In the genomic region with DNA sequence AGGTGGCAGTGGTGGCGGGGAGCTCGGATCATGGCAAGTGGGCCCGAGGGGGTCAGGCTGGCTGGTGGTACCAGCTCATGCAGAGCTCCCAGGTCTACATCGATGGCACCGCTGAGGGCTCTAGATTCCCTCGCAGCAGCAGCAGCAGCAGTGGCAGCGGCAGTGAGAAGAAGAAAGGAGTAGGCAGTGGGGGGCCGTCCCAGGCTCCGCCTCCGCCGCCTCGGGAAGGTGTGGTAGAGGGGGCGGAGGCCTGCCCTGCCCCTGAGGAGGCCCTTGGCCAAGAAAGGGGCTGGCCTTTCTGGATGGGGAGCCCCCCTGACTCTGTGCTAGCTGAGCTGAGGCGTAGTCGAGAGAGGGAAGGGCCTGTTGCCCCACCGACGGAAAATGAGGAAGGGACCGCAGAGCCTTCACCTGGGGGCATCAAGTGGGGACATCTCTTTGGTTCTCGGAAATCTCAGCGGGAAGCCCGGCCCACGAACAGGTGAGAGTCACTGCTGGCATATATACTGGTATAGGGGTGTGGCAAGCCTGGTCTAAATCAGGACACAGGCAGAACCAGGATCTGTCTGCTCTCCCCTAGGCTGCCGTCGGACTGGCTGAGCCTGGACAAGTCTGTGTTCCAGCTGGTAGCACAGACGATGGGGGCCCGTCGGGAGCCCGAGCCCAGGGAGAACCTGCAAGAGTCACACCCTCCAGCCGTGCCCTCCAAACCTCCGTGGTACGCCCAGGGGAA, we compare ENCODE assay signal across 12 mouse cellular contexts. TPM values are rescaled to one million over a fixed set of nuclear protein-coding genes. Genes with fewer than 3 reads are reported as not detected.
DNase-seq lines count a peak whose midpoint lies in the region; ATAC-seq lines count a peak whose summit lies in the region.
"Had no signal": no experiment of that assay in that cellular context is flagged by ENCODE, and none has a peak within 500 bp of the region (broad histone marks: within the 10 kb centered on the region; RNA-seq: fewer than 3 reads in every experiment).

No protein-coding gene starts in this region.

- ATAC-seq in hindbrain, embryonic 12.5 days (ENCODE audit: low FRiP score), result no peak
- no peak for ATAC-seq in hindbrain, embryonic 14.5 days (ENCODE audit: low FRiP score)
- ATAC-seq in hindbrain, embryonic 13.5 days (ENCODE audit: low FRiP score), result no peak
- ATAC-seq in neural tube, embryonic 13.5 days (ENCODE audit: low read depth), result no peak
- ATAC-seq: Patski had no signal

- no peak overlapping the region for H3K4me3 ChIP-seq in hindbrain, embryonic 12.5 days
- no peak overlapping the region for H3K4me3 ChIP-seq in hindbrain, embryonic 14.5 days (replicated peaks; ENCODE audit: low read length)
- H3K4me3 ChIP-seq in embryonic facial prominence, embryonic 10.5 days, result peak overlapping the region; percentile 45
- H3K4me3 ChIP-seq in hindbrain, embryonic 13.5 days, result no peak overlapping the region
- H3K4me3 ChIP-seq in neural tube, embryonic 13.5 days, result no peak overlapping the region

- H3K4me2 ChIP-seq in hindbrain, embryonic 12.5 days (replicated peaks), result no peak overlapping the region; the same call in 1 of the 2 replicates
- no peak overlapping the region for H3K4me2 ChIP-seq in hindbrain, embryonic 14.5 days (replicated peaks)
- H3K4me2 ChIP-seq in hindbrain, embryonic 13.5 days, result no peak overlapping the region
- no peak overlapping the region for H3K4me2 ChIP-seq in neural tube, embryonic 13.5 days

- no peak overlapping the region for H3K27ac ChIP-seq in hindbrain, embryonic 12.5 days
- H3K27ac ChIP-seq in hindbrain, embryonic 14.5 days, result no peak overlapping the region
- H3K27ac ChIP-seq in embryonic facial prominence, embryonic 10.5 days (replicated peaks), result no peak overlapping the region; the same call in 1 of the 2 replicates
- H3K27ac ChIP-seq in hindbrain, embryonic 13.5 days, result no peak overlapping the region
- no peak overlapping the region for H3K27ac ChIP-seq in neural tube, embryonic 13.5 days (replicated peaks)

- peaks cover 80% of the 10 kb centered on the region for H3K27me3 ChIP-seq in hindbrain, embryonic 12.5 days
- H3K27me3 ChIP-seq in hindbrain, embryonic 14.5 days (ENCODE audit: control insufficient read depth, insufficient read depth, low read length), result peaks cover 29% of the 10 kb centered on the region
- peaks cover 97% of the 10 kb centered on the region for H3K27me3 ChIP-seq in embryonic facial prominence, embryonic 10.5 days (replicated peaks; ENCODE audit: low read depth, poor library complexity, severe bottlenecking)
- H3K27me3 ChIP-seq in hindbrain, embryonic 13.5 days, result peaks cover 67% of the 10 kb centered on the region
- H3K27me3 ChIP-seq in neural tube, embryonic 13.5 days, result peaks cover 59% of the 10 kb centered on the region
- H3K27me3 ChIP-seq: Patski had no signal

- H3K9ac ChIP-seq in hindbrain, embryonic 12.5 days, result peak overlapping the region; percentile 51; the same call in 1 of the 2 replicates
- no peak overlapping the region for H3K9ac ChIP-seq in hindbrain, embryonic 14.5 days
- H3K9ac ChIP-seq in hindbrain, embryonic 13.5 days, result peak overlapping the region; percentile 60; the same call in 1 of the 2 replicates
- H3K9ac ChIP-seq in neural tube, embryonic 13.5 days, result peak overlapping the region; percentile 50

- DNase-seq in hindbrain, embryonic 14.5 days (ENCODE audit: low spot score), result no peak
- peak; percentile 34 for DNase-seq in embryonic facial prominence, embryonic 10.5 days (ENCODE audit: low spot score)
- DNase-seq in cerebellum, adult 9-10 months, result no peak
- no peak for DNase-seq in layer of hippocampus, adult 9-11 months
- DNase-seq in urinary bladder, postnatal 4 days (ENCODE audit: low spot score in 2 of 2), result no peak
- DNase-seq: kidney, adult 9 months had no signal

- peaks cover 30% of the 10 kb centered on the region for H3K4me1 ChIP-seq in hindbrain, embryonic 12.5 days
- peaks cover 15% of the 10 kb centered on the region for H3K4me1 ChIP-seq in hindbrain, embryonic 14.5 days (replicated peaks; ENCODE audit: control insufficient read depth, insufficient read depth, low read length)
- H3K4me1 ChIP-seq in embryonic facial prominence, embryonic 10.5 days, result peaks cover 42% of the 10 kb centered on the region
- peaks cover 26% of the 10 kb centered on the region for H3K4me1 ChIP-seq in hindbrain, embryonic 13.5 days (replicated peaks)
- peaks cover 40% of the 10 kb centered on the region for H3K4me1 ChIP-seq in neural tube, embryonic 13.5 days (replicated peaks)

- H3K36me3 ChIP-seq in hindbrain, embryonic 12.5 days, result peaks cover 57% of the 10 kb centered on the region
- peaks cover 66% of the 10 kb centered on the region for H3K36me3 ChIP-seq in hindbrain, embryonic 14.5 days (replicated peaks; ENCODE audit: control insufficient read depth, insufficient read depth)
- peaks cover 56% of the 10 kb centered on the region for H3K36me3 ChIP-seq in embryonic facial prominence, embryonic 10.5 days (replicated peaks)
- peaks cover 66% of the 10 kb centered on the region for H3K36me3 ChIP-seq in hindbrain, embryonic 13.5 days
- peaks cover 65% of the 10 kb centered on the region for H3K36me3 ChIP-seq in neural tube, embryonic 13.5 days

- H3K9me3 ChIP-seq in hindbrain, embryonic 12.5 days (replicated peaks), result no peaks in the 10 kb centered on the region
- H3K9me3 ChIP-seq in hindbrain, embryonic 14.5 days (ENCODE audit: control insufficient read depth, low read length), result no peaks in the 10 kb centered on the region
- no peaks in the 10 kb centered on the region for H3K9me3 ChIP-seq in embryonic facial prominence, embryonic 10.5 days
- no peaks in the 10 kb centered on the region for H3K9me3 ChIP-seq in hindbrain, embryonic 13.5 days
- H3K9me3 ChIP-seq in neural tube, embryonic 13.5 days, result no peaks in the 10 kb centered on the region

- WGBS in hindbrain, embryonic 12.5 days, result 23% methylated on average over 31 of the region's 31 CpGs
- 18% methylated on average over 31 of the region's 31 CpGs for WGBS in hindbrain, embryonic 14.5 days
- 13% methylated on average over 31 of the region's 31 CpGs for WGBS in embryonic facial prominence, embryonic 10.5 days
- WGBS in hindbrain, embryonic 13.5 days, result 19% methylated on average over 31 of the region's 31 CpGs
- 22% methylated on average over 31 of the region's 31 CpGs for WGBS in neural tube, embryonic 13.5 days

RNA-seq across cellular contexts. Expression of a gene that starts 3.1 kb away (rescaled TPM):
- polyA plus RNA-seq in hindbrain, embryonic 12.5 days (2016; fragmentation: Nextera tagmentation; extraction: Ambion mirVana), result 1.3 TPM in 1 of 2 replicates, not detected in the other
- polyA plus RNA-seq in hindbrain, embryonic 14.5 days (2014; fragmentation: Nextera tagmentation; extraction: Ambion mirVana), result 1.6 and 2.2 TPM in 2 replicates
- 0.11 TPM in 1 of 2 replicates, not detected in the other for polyA plus RNA-seq in embryonic facial prominence, embryonic 10.5 days (2016; fragmentation: Nextera tagmentation; extraction: Ambion mirVana)
- polyA plus RNA-seq in hindbrain, embryonic 13.5 days (2015; fragmentation: Nextera tagmentation; extraction: Ambion mirVana), result 0.71 and 1.4 TPM in 2 replicates
- polyA plus RNA-seq in neural tube, embryonic 13.5 days (2015; fragmentation: Nextera tagmentation; extraction: Ambion mirVana), result 0.32 and 0.59 TPM in 2 replicates

RNA-seq across cellular contexts. Expression of a gene that starts 15.9 kb away (rescaled TPM):
- polyA plus RNA-seq in hindbrain, embryonic 12.5 days (2016; fragmentation: Nextera tagmentation; extraction: Ambion mirVana), result 15.7 and 16.2 TPM in 2 replicates
- 21.8 and 22.6 TPM in 2 replicates for polyA plus RNA-seq in hindbrain, embryonic 14.5 days (2014; fragmentation: Nextera tagmentation; extraction: Ambion mirVana)
- polyA plus RNA-seq in embryonic facial prominence, embryonic 10.5 days (2016; fragmentation: Nextera tagmentation; extraction: Ambion mirVana), result 6.9 and 9.2 TPM in 2 replicates
- 8.7 and 9.7 TPM in 2 replicates for polyA plus RNA-seq in hindbrain, embryonic 13.5 days (2015; fragmentation: Nextera tagmentation; extraction: Ambion mirVana)
- 10.8 and 14.4 TPM in 2 replicates for polyA plus RNA-seq in neural tube, embryonic 13.5 days (2015; fragmentation: Nextera tagmentation; extraction: Ambion mirVana)

RNA-seq across cellular contexts. Expression of a gene that starts 28.6 kb away (rescaled TPM):
- 2.0 and 3.8 TPM in 2 replicates for polyA plus RNA-seq in hindbrain, embryonic 12.5 days (2016; fragmentation: Nextera tagmentation; extraction: Ambion mirVana)
- polyA plus RNA-seq in hindbrain, embryonic 14.5 days (2014; fragmentation: Nextera tagmentation; extraction: Ambion mirVana), result 6.4 and 7.5 TPM in 2 replicates
- polyA plus RNA-seq in embryonic facial prominence, embryonic 10.5 days (2016; fragmentation: Nextera tagmentation; extraction: Ambion mirVana), result 2.3 TPM in 2 replicates
- polyA plus RNA-seq in hindbrain, embryonic 13.5 days (2015; fragmentation: Nextera tagmentation; extraction: Ambion mirVana), result 3.5 and 4.7 TPM in 2 replicates
- polyA plus RNA-seq in neural tube, embryonic 13.5 days (2015; fragmentation: Nextera tagmentation; extraction: Ambion mirVana), result 2.8 and 3.7 TPM in 2 replicates

RNA-seq across cellular contexts. Expression of a gene that starts 44.0 kb away (rescaled TPM):
- 55.0 and 68.9 TPM in 2 replicates for polyA plus RNA-seq in hindbrain, embryonic 12.5 days (2016; fragmentation: Nextera tagmentation; extraction: Ambion mirVana)
- polyA plus RNA-seq in hindbrain, embryonic 14.5 days (2014; fragmentation: Nextera tagmentation; extraction: Ambion mirVana), result 58.3 and 58.5 TPM in 2 replicates
- 9.5 and 10.9 TPM in 2 replicates for polyA plus RNA-seq in embryonic facial prominence, embryonic 10.5 days (2016; fragmentation: Nextera tagmentation; extraction: Ambion mirVana)
- polyA plus RNA-seq in hindbrain, embryonic 13.5 days (2015; fragmentation: Nextera tagmentation; extraction: Ambion mirVana), result 70.8 and 75.4 TPM in 2 replicates
- 74.5 and 79.3 TPM in 2 replicates for polyA plus RNA-seq in neural tube, embryonic 13.5 days (2015; fragmentation: Nextera tagmentation; extraction: Ambion mirVana)

RNA-seq across cellular contexts. Expression of a gene that starts 57.7 kb away (rescaled TPM):
- not detected in 2 replicates for polyA plus RNA-seq in hindbrain, embryonic 12.5 days (2016; fragmentation: Nextera tagmentation; extraction: Ambion mirVana)
- not detected in 2 replicates for polyA plus RNA-seq in hindbrain, embryonic 14.5 days (2014; fragmentation: Nextera tagmentation; extraction: Ambion mirVana)
- polyA plus RNA-seq in embryonic facial prominence, embryonic 10.5 days (2016; fragmentation: Nextera tagmentation; extraction: Ambion mirVana), result not detected in 2 replicates
- not detected in 2 replicates for polyA plus RNA-seq in hindbrain, embryonic 13.5 days (2015; fragmentation: Nextera tagmentation; extraction: Ambion mirVana)
- polyA plus RNA-seq in neural tube, embryonic 13.5 days (2015; fragmentation: Nextera tagmentation; extraction: Ambion mirVana), result not detected in 2 replicates
- polyA plus RNA-seq: cortical plate, adult 2 months; neural tube, embryonic 14.5 days; Patski had no signal
